Mouse (Mus musculus) bone marrow macrophage, adult 2 months (primary cell): ENCODE measurements at regions not wholly inside any gene's neighbourhood (a gene's known extent, or its start where the extent isn't known, plus 50 kb on each side); places are given as distances from the start of the nearest gene placed in this dataset.

Source experiments
- CTCF ChIP-seq: IDR thresholded peaks from 2 replicates; pipeline ENCODE4 v1.5.1; 2012; ENCODE audit warnings: low read depth, mild to moderate bottlenecking, low read length, moderate library complexity
- POLR2A ChIP-seq: IDR thresholded peaks from 2 replicates; pipeline ENCODE4 v1.6.1; 2012; ENCODE audit warnings: mild to moderate bottlenecking, low read depth, low read length, borderline replicate concordance

DNA sequence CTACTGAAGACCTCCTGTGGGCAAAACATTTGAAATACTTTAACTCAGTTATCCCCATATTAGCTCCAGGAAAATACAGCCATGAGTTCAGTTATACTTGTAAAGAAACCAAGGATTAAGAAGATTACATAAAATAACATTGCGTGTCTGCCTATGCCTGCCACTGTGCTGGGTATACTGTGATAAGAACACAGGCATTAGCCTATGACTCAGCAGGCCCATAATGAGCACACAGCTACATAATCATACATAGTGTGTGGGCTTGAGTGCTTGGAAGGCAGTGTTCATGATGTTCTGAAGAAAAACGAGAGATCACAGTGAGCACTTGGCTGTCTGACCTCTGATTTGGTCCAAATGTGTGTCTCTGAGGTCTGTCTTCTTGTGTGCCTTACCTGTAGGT lies 101.3 kb upstream of the Plpp4 start:
- TF ChIP-seq CTCF, result no peak
- TF ChIP-seq POLR2A, result no peak
